Mouse (Mus musculus): ENCODE measurements at regions not wholly inside any gene's neighbourhood (a gene's known extent, or its start where the extent isn't known, plus 50 kb on each side); places are given as distances from the start of the nearest gene placed in this dataset.

GRCm38 (mm10) chr7:78971644-78972313 is 58.6 kb downstream of the Isg20 start:
- no peak for DNase-seq (ENCODE audit: low spot score in 2 of 2)

GRCm38 (mm10) chr7:78989751-78990206 is 63.5 kb upstream of the Acan start:
- no peak for DNase-seq (ENCODE audit: low spot score in 2 of 2)

GRCm38 (mm10) chr7:78990302-78991038 is 62.8 kb upstream of the Acan start:
- peak; percentile 12 to 34 for DNase-seq (ENCODE audit: low spot score in 2 of 2)

- DNase-seq (ENCODE audit: low spot score in 2 of 2), result peak; percentile 29 to 52
These were observed 60.3 kb upstream of the Acan start for GRCm38 (mm10) chr7:78992991-78993390.

- no peak for DNase-seq (ENCODE audit: low spot score in 2 of 2)
These were observed 59.1 kb upstream of the Acan start for GRCm38 (mm10) chr7:78994134-78994533.

GRCm38 (mm10) chr7:78995034-78995433 is 58.2 kb upstream of the Acan start:
- no peak for DNase-seq (ENCODE audit: low spot score in 2 of 2)

GRCm38 (mm10) chr7:78995820-78996219 is 57.5 kb upstream of the Acan start:
- DNase-seq (ENCODE audit: low spot score in 2 of 2), result no peak
